Mouse (Mus musculus) myocyte (in vitro differentiated cells): ENCODE data around the gene Bzw2. TPM values are rescaled to one million over a fixed set of nuclear protein-coding genes. Genes with fewer than 3 reads are reported as not detected.

Source experiments
- H3K27me3 ChIP-seq: one replicate; pipeline ENCODE4 v1.6.1; 2011; ENCODE audit not compliant: control insufficient read depth, insufficient read depth, insufficient read length
- H3K36me3 ChIP-seq: one replicate; pipeline ENCODE4 v1.6.1; 2011; ENCODE audit not compliant: control insufficient read depth, insufficient read depth
- H3K4me2 ChIP-seq: one replicate; pipeline ENCODE4 v1.6.1; 2011; ENCODE audit warnings: low read depth, control low read depth
- H3K4me3 ChIP-seq: one replicate; pipeline ENCODE4 v1.5.1; 2011; ENCODE audit warnings: mild to moderate bottlenecking, control low read depth, moderate library complexity
- H3K79me2 ChIP-seq: one replicate; pipeline ENCODE4 v1.6.1; 2011; ENCODE audit not compliant: control insufficient read depth, insufficient read depth
- H3ac ChIP-seq: one replicate; pipeline ENCODE4 v1.6.1; 2011; ENCODE audit not compliant: control insufficient read depth, insufficient read length
- CEBPB ChIP-seq: IDR thresholded peaks from 2 replicates; pipeline ENCODE4 v1.6.1; 2011; ENCODE audit warnings: mild to moderate bottlenecking, moderate library complexity; ENCODE audit not compliant: poor library complexity, insufficient read depth, severe bottlenecking
- E2F4 ChIP-seq: IDR thresholded peaks from one replicate; pipeline ENCODE4 v1.6.1; 2011; ENCODE audit warnings: mild to moderate bottlenecking, control low read depth, moderate library complexity; ENCODE audit not compliant: insufficient read depth
- MAX ChIP-seq: IDR thresholded peaks from one replicate; pipeline ENCODE4 v1.6.1; 2011; ENCODE audit warnings: low read depth, mild to moderate bottlenecking, control low read depth
- MYOD1 ChIP-seq, 3 experiments: IDR thresholded peaks; one replicate each; pipeline ENCODE4 v1.6.1; 2011; ENCODE audit warnings: control low read depth in 2 of 3, low read depth in 2 of 3, mild to moderate bottlenecking in 2 of 3, moderate library complexity in 1 of 3; ENCODE audit not compliant: insufficient read length in 2 of 3, control insufficient read depth in 1 of 3
- MYOG ChIP-seq, 3 experiments: IDR thresholded peaks; one replicate each; pipeline ENCODE4 v1.6.1; 2011; ENCODE audit warnings: control low read depth in 2 of 3, low read depth in 2 of 3, mild to moderate bottlenecking in 2 of 3; ENCODE audit not compliant: insufficient read length in 2 of 3, control insufficient read depth in 1 of 3, insufficient read depth in 1 of 3
- POLR2A ChIP-seq: IDR thresholded peaks from one replicate; pipeline ENCODE4 v1.6.1; 2011; ENCODE audit warnings: low read depth, mild to moderate bottlenecking, control low read depth, moderate library complexity; ENCODE audit not compliant: insufficient read length
- POLR2AphosphoS2 ChIP-seq: IDR thresholded peaks from one replicate; pipeline ENCODE4 v1.6.1; 2011; ENCODE audit warnings: low read depth, control low read depth; ENCODE audit not compliant: insufficient read length
- REST ChIP-seq: IDR thresholded peaks from one replicate; pipeline ENCODE4 v1.6.1; 2011; ENCODE audit warnings: mild to moderate bottlenecking, control low read depth, moderate library complexity; ENCODE audit not compliant: insufficient read depth, insufficient read length
- SRF ChIP-seq: IDR thresholded peaks from one replicate; pipeline ENCODE4 v1.6.1; 2011; ENCODE audit warnings: low read depth; ENCODE audit not compliant: control insufficient read depth, insufficient read length
- TCF12 ChIP-seq: IDR thresholded peaks from one replicate; pipeline ENCODE4 v1.6.1; 2011; ENCODE audit warnings: mild to moderate bottlenecking, control low read depth; ENCODE audit not compliant: poor library complexity, insufficient read depth, severe bottlenecking
- TCF3 ChIP-seq: IDR thresholded peaks from one replicate; pipeline ENCODE4 v1.6.1; 2011; ENCODE audit warnings: low read depth, control low read depth; ENCODE audit not compliant: insufficient read length
- USF1 ChIP-seq: IDR thresholded peaks from one replicate; pipeline ENCODE4 v1.6.1; 2011; ENCODE audit warnings: low read depth, mild to moderate bottlenecking, control low read depth, moderate library complexity
- polyA plus RNA-seq: library from polyadenylated mRNA; unstranded; fragments of >200 nt; fragmentation: generic; extraction: Trizol; gene quantifications from one replicate; pipeline ENCODE4 v1.2.1, GENCODE M21; 2012; ENCODE audit warnings: missing spikeins

Bzw2 gene
- polyA plus RNA-seq, 1 experiment: 86.8 TPM

- Histone ChIP-seq H3K4me3 (no peak overlapping the region), H3K4me2 (no peak overlapping the region), H3ac (no peak overlapping the region), H3K27me3 (no peaks in the 10 kb centered on the region), H3K79me2 (no peaks in the 10 kb centered on the region), H3K36me3 (peaks cover 19% of the 10 kb centered on the region)
- TF ChIP-seq MYOD1 (IDR thresholded peaks at IDR 0.05; ENCODE audit: control insufficient read depth in 1 of 3, insufficient read length in 2 of 3, low read depth in 2 of 3) (no peak), TCF12 (no peak), MYOG (IDR thresholded peaks at IDR 0.05; ENCODE audit: control insufficient read depth in 1 of 3, insufficient read depth in 1 of 3, insufficient read length in 2 of 3, low read depth in 2 of 3) (no peak), POLR2AphosphoS2 (no peak), POLR2A (no peak), SRF (no peak), TCF3 (no peak), USF1 (no peak), CEBPB (no peak), REST (no peak), MAX (no peak), E2F4 (no peak)
These were observed 31.7 kb upstream of the Bzw2 start for GRCm38 (mm10) chr12:36189610-36190009.

- Histone ChIP-seq H3K36me3 (peaks cover 23% of the 10 kb centered on the region), H3K79me2 (no peaks in the 10 kb centered on the region), H3ac (no peak overlapping the region), H3K4me2 (no peak overlapping the region), H3K4me3 (no peak overlapping the region), H3K27me3 (no peaks in the 10 kb centered on the region)
- TF ChIP-seq REST (no peak), USF1 (no peak)
These were observed 29.2 kb upstream of the Bzw2 start for GRCm38 (mm10) chr12:36187081-36187480.

- H3K4me3 ChIP-seq: no peak overlapping the region
- peaks cover 6% of the 10 kb centered on the region for H3K36me3 ChIP-seq
- TF ChIP-seq TCF12 (no peak), USF1 (no peak), E2F4 (no peak), SRF (no peak), REST (no peak), TCF3 (no peak), CEBPB (no peak), MAX (no peak), POLR2AphosphoS2 (no peak), POLR2A (no peak), MYOG (IDR thresholded peaks at IDR 0.05; ENCODE audit: control insufficient read depth in 1 of 3, insufficient read depth in 1 of 3, insufficient read length in 2 of 3, low read depth in 2 of 3) (no peak), MYOD1 (IDR thresholded peaks at IDR 0.05; ENCODE audit: control insufficient read depth in 1 of 3, insufficient read length in 2 of 3, low read depth in 2 of 3) (no peak)
- no peak overlapping the region for H3K4me2 ChIP-seq
- H3K79me2 ChIP-seq: no peaks in the 10 kb centered on the region
- no peak overlapping the region for H3ac ChIP-seq
- H3K27me3 ChIP-seq: no peaks in the 10 kb centered on the region
These were observed 24.7 kb upstream of the Bzw2 start for GRCm38 (mm10) chr12:36182570-36182969.

- Histone ChIP-seq H3K36me3 (peaks cover 14% of the 10 kb centered on the region), H3ac (no peak overlapping the region), H3K4me3 (no peak overlapping the region), H3K79me2 (no peaks in the 10 kb centered on the region), H3K4me2 (no peak overlapping the region), H3K27me3 (no peaks in the 10 kb centered on the region)
- TF ChIP-seq TCF3: no peak
- TF ChIP-seq E2F4: no peak
- no peak for TF ChIP-seq POLR2A
- no peak for TF ChIP-seq TCF12
- TF ChIP-seq REST: no peak
- TF ChIP-seq CEBPB: no peak
- TF ChIP-seq MYOD1 (IDR thresholded peaks at IDR 0.05; ENCODE audit: control insufficient read depth in 1 of 3, insufficient read length in 2 of 3, low read depth in 2 of 3): no peak
- no peak for TF ChIP-seq MYOG (IDR thresholded peaks at IDR 0.05; ENCODE audit: control insufficient read depth in 1 of 3, insufficient read depth in 1 of 3, insufficient read length in 2 of 3, low read depth in 2 of 3)
- TF ChIP-seq USF1: no peak
- TF ChIP-seq MAX: no peak
- no peak for TF ChIP-seq POLR2AphosphoS2
- TF ChIP-seq SRF: no peak
These were observed 19.3 kb upstream of the Bzw2 start for GRCm38 (mm10) chr12:36177227-36177626.

- TF ChIP-seq MYOG (IDR thresholded peaks at IDR 0.05; ENCODE audit: control insufficient read depth in 1 of 3, insufficient read depth in 1 of 3, insufficient read length in 2 of 3, low read depth in 2 of 3): no peak
- no peak for TF ChIP-seq MYOD1 (IDR thresholded peaks at IDR 0.05; ENCODE audit: control insufficient read depth in 1 of 3, insufficient read length in 2 of 3, low read depth in 2 of 3)
- TF ChIP-seq SRF: no peak
- TF ChIP-seq CEBPB: no peak
- TF ChIP-seq E2F4: no peak
- TF ChIP-seq TCF12: no peak
- TF ChIP-seq POLR2AphosphoS2: no peak
- no peak for TF ChIP-seq REST
- no peak for TF ChIP-seq MAX
- TF ChIP-seq USF1: no peak
- TF ChIP-seq POLR2A: no peak
- TF ChIP-seq TCF3: no peak
- H3K79me2 ChIP-seq: no peaks in the 10 kb centered on the region
- no peak overlapping the region for H3K4me3 ChIP-seq
- H3K36me3 ChIP-seq: no peaks in the 10 kb centered on the region
- H3K4me2 ChIP-seq: no peak overlapping the region
- H3K27me3 ChIP-seq: no peaks in the 10 kb centered on the region
- H3ac ChIP-seq: no peak overlapping the region
These were observed 7.4 kb upstream of the Bzw2 start for GRCm38 (mm10) chr12:36165299-36165698.
